ENCODE assay signal across 8 mouse cellular contexts in genomic region chr9:62677641-62678549, GRCm38 (mm10). TPM values are rescaled to one million over a fixed set of nuclear protein-coding genes. Genes with fewer than 3 reads are reported as not detected.
DNase-seq lines count a peak whose midpoint lies in the region; ATAC-seq lines count a peak whose summit lies in the region.

TSS of gene Itga11 (plus strand) at chr9:62677826.

- H3K9me3 ChIP-seq in lung, embryonic 15.5 days, result no peaks in the 10 kb centered on the region
- no peaks in the 10 kb centered on the region for H3K9me3 ChIP-seq in heart, embryonic 12.5 days (replicated peaks)
- no peaks in the 10 kb centered on the region for H3K9me3 ChIP-seq in limb, embryonic 11.5 days (ENCODE audit: control insufficient read depth, low read length)
- no peaks in the 10 kb centered on the region for H3K9me3 ChIP-seq in neural tube, embryonic 11.5 days (ENCODE audit: control insufficient read depth, low read length)

- peak within 1 kb of the TSS; percentile 5; the same call in 1 of the 2 replicates for H3K9ac ChIP-seq in lung, embryonic 15.5 days
- H3K9ac ChIP-seq in heart, embryonic 12.5 days, result peak within 1 kb of the TSS; percentile 64
- peak within 1 kb of the TSS; percentile 41 for H3K9ac ChIP-seq in limb, embryonic 11.5 days (ENCODE audit: low read length)
- peak within 1 kb of the TSS; percentile 44; the same call in 1 of the 2 replicates for H3K9ac ChIP-seq in neural tube, embryonic 11.5 days (ENCODE audit: low read length)

- peak; percentile 68; the same call in 1 of the 2 replicates for ATAC-seq in lung, embryonic 15.5 days (ENCODE audit: borderline replicate concordance, extremely low read depth, low FRiP score, low TSS enrichment)
- peak; percentile 83 for ATAC-seq in heart, embryonic 12.5 days (ENCODE audit: insufficient number of reproducible peaks, low FRiP score)
- ATAC-seq in limb, embryonic 11.5 days (ENCODE audit: insufficient number of reproducible peaks, low FRiP score, low TSS enrichment, low read depth), result peak; percentile 71; the same call in 1 of the 2 replicates
- no peak for ATAC-seq in neural tube, embryonic 11.5 days (ENCODE audit: insufficient read depth, low FRiP score, low TSS enrichment)
- ATAC-seq in activated CD4-positive, CD25-positive, alpha-beta regulatory T cell, adult 4 months, result no peak

- H3K4me3 ChIP-seq in lung, embryonic 15.5 days, result peak within 1 kb of the TSS; percentile 37
- peak within 1 kb of the TSS; percentile 48 for H3K4me3 ChIP-seq in heart, embryonic 12.5 days
- H3K4me3 ChIP-seq in limb, embryonic 11.5 days (ENCODE audit: low read depth, low read length), result peak within 1 kb of the TSS; percentile 29
- peak within 1 kb of the TSS; percentile 32 for H3K4me3 ChIP-seq in neural tube, embryonic 11.5 days (ENCODE audit: low read depth, low read length)

- peaks cover 35% of the 10 kb centered on the region for H3K27me3 ChIP-seq in lung, embryonic 15.5 days
- peaks cover 33% of the 10 kb centered on the region for H3K27me3 ChIP-seq in heart, embryonic 12.5 days (replicated peaks)
- peaks cover 8% of the 10 kb centered on the region; the same call in 1 of the 2 replicates for H3K27me3 ChIP-seq in limb, embryonic 11.5 days (ENCODE audit: control insufficient read depth, insufficient read depth, low read length)
- peaks cover 30% of the 10 kb centered on the region for H3K27me3 ChIP-seq in neural tube, embryonic 11.5 days (ENCODE audit: control insufficient read depth, insufficient read depth, low read length)

- 2% methylated on average over 45 of the region's 45 CpGs for WGBS in lung, embryonic 15.5 days
- WGBS in heart, embryonic 12.5 days, result 1% methylated on average over 45 of the region's 45 CpGs
- WGBS in limb, embryonic 11.5 days, result 1% methylated on average over 43 of the region's 45 CpGs
- WGBS in neural tube, embryonic 11.5 days, result under 1% methylated on average over 45 of the region's 45 CpGs

- H3K4me1 ChIP-seq in lung, embryonic 15.5 days, result peaks cover 19% of the 10 kb centered on the region
- H3K4me1 ChIP-seq in heart, embryonic 12.5 days (replicated peaks), result peaks cover 24% of the 10 kb centered on the region
- peaks cover 18% of the 10 kb centered on the region for H3K4me1 ChIP-seq in limb, embryonic 11.5 days (ENCODE audit: control insufficient read depth, insufficient read depth, low read length)
- H3K4me1 ChIP-seq in neural tube, embryonic 11.5 days (ENCODE audit: control insufficient read depth, insufficient read depth, low read length), result peaks cover 2% of the 10 kb centered on the region; the same call in 1 of the 2 replicates

- peak within 1 kb of the TSS; percentile 85 for H3K4me2 ChIP-seq in lung, embryonic 15.5 days
- peak within 1 kb of the TSS; percentile 90 for H3K4me2 ChIP-seq in heart, embryonic 12.5 days
- H3K4me2 ChIP-seq in limb, embryonic 11.5 days (ENCODE audit: low read depth, severe bottlenecking), result peak within 1 kb of the TSS; percentile 75
- H3K4me2 ChIP-seq in neural tube, embryonic 11.5 days (ENCODE audit: low read depth), result peak within 1 kb of the TSS; percentile 62

- H3K27ac ChIP-seq in lung, embryonic 15.5 days, result no peak within 1 kb of the TSS
- no peak within 1 kb of the TSS for H3K27ac ChIP-seq in heart, embryonic 12.5 days (ENCODE audit: poor library complexity, severe bottlenecking)
- H3K27ac ChIP-seq in limb, embryonic 11.5 days (replicated peaks; ENCODE audit: low read depth, low read length), result no peak within 1 kb of the TSS
- no peak within 1 kb of the TSS for H3K27ac ChIP-seq in neural tube, embryonic 11.5 days (ENCODE audit: low read depth, low read length)

- DNase-seq in lung, adult 18-20 months, result no peak
- peak; percentile 70 for DNase-seq in embryo, embryonic 10.5 days (ENCODE audit: low spot score)
- DNase-seq in limb, embryonic 11.5 days (ENCODE audit: low spot score), result peak; percentile 75
- peak; percentile 48 for DNase-seq in neural tube, embryonic 11.5 days (ENCODE audit: low spot score)
- no peak for DNase-seq in layer of hippocampus, adult 9-10 months (ENCODE audit: low spot score)

- H3K36me3 ChIP-seq in lung, embryonic 15.5 days, result no peaks in the 10 kb centered on the region
- H3K36me3 ChIP-seq in heart, embryonic 12.5 days, result no peaks in the 10 kb centered on the region
- no peaks in the 10 kb centered on the region for H3K36me3 ChIP-seq in limb, embryonic 11.5 days (ENCODE audit: control insufficient read depth, insufficient read depth, low read length)
- no peaks in the 10 kb centered on the region for H3K36me3 ChIP-seq in neural tube, embryonic 11.5 days (ENCODE audit: control insufficient read depth, insufficient read depth, low read length)

RNA-seq across cellular contexts. Expression of gene Itga11, which starts in this region (rescaled TPM):
- 0.45 and 0.47 TPM in 2 replicates for polyA plus RNA-seq in lung, embryonic 15.5 days (2015; fragmentation: Nextera tagmentation; extraction: Ambion mirVana)
- 0.71 and 1.00 TPM in 2 replicates for polyA plus RNA-seq in heart, embryonic 12.5 days (2016; fragmentation: Nextera tagmentation; extraction: Ambion mirVana)
- polyA plus RNA-seq in limb, embryonic 11.5 days (2014; fragmentation: Nextera tagmentation; extraction: Ambion mirVana), result 3.5 and 4.2 TPM in 2 replicates
- 3.0 and 3.4 TPM in 2 replicates for polyA plus RNA-seq in neural tube, embryonic 11.5 days (2014; fragmentation: Nextera tagmentation; extraction: Ambion mirVana)
- under 1 TPM; 0.07 to 0.18 TPM for polyA plus RNA-seq in activated CD4-positive, CD25-positive, alpha-beta regulatory T cell, adult 4 months (2017; shearing (Covaris generic))

Comparison
In these comparisons a context has a peak if more than half of its experiments do, and no peak if none do; other contexts are left out.
1. Peak in ATAC-seq, H3K4me3 ChIP-seq, H3K9ac ChIP-seq and H3K4me2 ChIP-seq in lung, embryonic 15.5 days; RNA of the gene not detected or under 1 TPM.
2. Peak in ATAC-seq, H3K4me3 ChIP-seq, H3K9ac ChIP-seq and H3K4me2 ChIP-seq in heart, embryonic 12.5 days; RNA of the gene not detected or under 1 TPM.
3. H3K9ac ChIP-seq: peak in every context shown above with its lines; median percentile 64 in heart, embryonic 12.5 days; 44 in neural tube, embryonic 11.5 days; 41 in limb, embryonic 11.5 days; 5 in lung, embryonic 15.5 days.
4. DNase-seq: peak in embryo, embryonic 10.5 days (single experiment), limb, embryonic 11.5 days (single experiment) and neural tube, embryonic 11.5 days (single experiment); none in lung, adult 18-20 months (0 of 2) and layer of hippocampus, adult 9-10 months (single experiment).
5. Peak in every context shown above with its lines, with median percentiles within 50 percentile points of each other: H3K4me2 ChIP-seq and H3K4me3 ChIP-seq.